Mouse (Mus musculus): ENCODE measurements at regions not wholly inside any gene's neighbourhood (a gene's known extent, or its start where the extent isn't known, plus 50 kb on each side); places are given as distances from the start of the nearest gene placed in this dataset.

DNA sequence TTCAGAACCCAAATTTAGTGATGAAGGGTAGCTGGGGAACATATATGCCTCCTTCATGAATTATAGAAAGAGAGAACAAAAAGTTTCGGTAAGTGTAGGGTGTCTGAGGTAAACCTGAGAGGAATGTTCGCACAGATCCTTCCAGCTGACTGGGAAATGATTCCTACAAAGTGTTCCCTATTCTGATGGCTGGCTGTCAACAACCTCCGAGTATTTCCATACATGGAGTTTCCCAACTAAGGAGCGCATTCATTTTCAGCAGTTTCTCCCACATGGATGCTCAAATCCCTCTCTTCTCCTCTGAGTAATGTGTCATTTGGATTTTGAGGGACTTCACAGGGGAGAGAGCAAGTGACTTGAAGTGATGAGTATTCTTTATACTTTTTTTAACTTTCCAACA lies 413.9 kb upstream of the Atp2b1 start:
- no peaks in the 10 kb centered on the region for H3K4me1 ChIP-seq (ENCODE audit: insufficient read depth)
- no peaks in the 10 kb centered on the region for H3K36me3 ChIP-seq (ENCODE audit: insufficient read depth)
- TF ChIP-seq CTCF (IDR thresholded peaks at IDR 0.05; ENCODE audit: low read depth) = no peak
- 83% methylated on average over 4 of the region's 4 CpGs for WGBS
- no peak overlapping the region for H3K27ac ChIP-seq (ENCODE audit: low read depth, low read length)
- no peaks in the 10 kb centered on the region for H3K9me3 ChIP-seq (ENCODE audit: low read length)
- no peak overlapping the region for H3K4me3 ChIP-seq (ENCODE audit: low read depth, low read length)
- ATAC-seq = no peak
- no peak overlapping the region for H3K4me2 ChIP-seq (ENCODE audit: low read depth)
- no peak overlapping the region for H3K9ac ChIP-seq
- DNase-seq = no peak
- no peaks in the 10 kb centered on the region for H3K27me3 ChIP-seq (ENCODE audit: insufficient read depth, low read length)

DNA sequence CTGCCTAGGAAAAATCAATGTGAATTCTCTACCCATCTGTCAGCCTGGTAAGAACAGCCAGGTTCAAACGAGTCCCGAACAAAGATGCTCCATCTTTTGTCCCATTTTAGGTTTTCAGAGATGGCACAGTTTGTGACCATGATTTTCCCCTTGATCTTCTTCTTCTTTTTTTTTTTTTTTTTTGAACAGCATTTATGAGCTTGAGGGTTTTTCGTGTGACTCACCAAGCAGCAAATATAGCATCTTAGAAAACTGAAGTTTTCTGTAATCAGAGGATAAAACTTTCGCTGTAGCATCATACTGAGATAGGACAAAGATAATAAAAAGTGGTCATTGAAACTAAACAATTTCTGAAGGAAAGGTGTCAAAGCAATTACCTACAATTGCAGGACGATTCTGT lies 412.6 kb upstream of the Atp2b1 start:
- H3K27ac ChIP-seq (ENCODE audit: low read depth, low read length) = no peak overlapping the region
- no peaks in the 10 kb centered on the region for H3K36me3 ChIP-seq (ENCODE audit: insufficient read depth)
- DNase-seq = no peak
- H3K9ac ChIP-seq = no peak overlapping the region
- no peak overlapping the region for H3K4me3 ChIP-seq (ENCODE audit: low read depth, low read length)
- no peaks in the 10 kb centered on the region for H3K4me1 ChIP-seq (ENCODE audit: insufficient read depth)
- H3K27me3 ChIP-seq (ENCODE audit: insufficient read depth, low read length) = no peaks in the 10 kb centered on the region
- no peak for TF ChIP-seq CTCF (IDR thresholded peaks at IDR 0.05; ENCODE audit: low read depth)
- no peak for ATAC-seq
- no peak overlapping the region for H3K4me2 ChIP-seq (ENCODE audit: low read depth)
- no peaks in the 10 kb centered on the region for H3K9me3 ChIP-seq (ENCODE audit: low read length)
- 68% methylated on average over 5 of the region's 5 CpGs for WGBS

- DNase-seq (no peak), ATAC-seq (no peak)
- no peak overlapping the region for H3K27ac ChIP-seq (ENCODE audit: low read depth, low read length)
- H3K9ac ChIP-seq = no peak overlapping the region
- H3K27me3 ChIP-seq (ENCODE audit: insufficient read depth, low read length) = no peaks in the 10 kb centered on the region
- 95% methylated on average over 3 of the region's 3 CpGs for WGBS
- no peaks in the 10 kb centered on the region for H3K4me1 ChIP-seq (ENCODE audit: insufficient read depth)
- no peaks in the 10 kb centered on the region for H3K9me3 ChIP-seq (ENCODE audit: low read length)
- H3K36me3 ChIP-seq (ENCODE audit: insufficient read depth) = no peaks in the 10 kb centered on the region
- no peak overlapping the region for H3K4me3 ChIP-seq (ENCODE audit: low read depth, low read length)
- no peak overlapping the region for H3K4me2 ChIP-seq (ENCODE audit: low read depth)
- TF ChIP-seq CTCF (IDR thresholded peaks at IDR 0.05; ENCODE audit: low read depth) = no peak
Observed at GRCm38 (mm10) chr10:98504524-98504923, 409.7 kb upstream of the Atp2b1 start.

DNA sequence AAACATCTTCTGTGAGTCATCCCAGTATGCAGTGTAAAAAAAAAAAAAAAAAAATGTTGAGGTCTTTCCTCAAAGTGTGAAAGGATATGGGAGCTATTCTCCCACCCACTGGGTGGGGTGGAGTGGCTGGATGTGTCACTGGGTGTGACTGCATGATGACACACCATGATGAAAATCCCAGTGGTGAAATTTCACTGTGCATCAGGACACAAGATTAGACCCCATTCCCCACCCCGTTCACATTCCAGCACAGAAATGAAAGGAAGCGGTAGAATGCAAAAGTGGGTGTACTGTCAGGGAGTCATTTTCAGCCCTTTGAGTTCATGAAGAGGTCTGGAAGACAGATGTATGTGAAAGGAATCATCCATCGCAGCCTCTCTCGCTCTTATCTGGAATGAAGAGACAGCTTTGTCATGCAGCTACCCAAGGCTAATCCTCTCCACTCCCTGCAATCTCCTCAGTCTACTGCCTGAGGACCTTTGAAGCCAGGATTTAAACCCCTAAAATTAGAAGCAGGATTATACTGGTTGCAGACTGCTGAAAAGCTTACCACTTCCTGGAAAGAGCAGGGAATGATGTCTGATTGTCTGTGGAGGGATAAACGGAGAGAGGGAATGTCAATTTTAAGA lies 405.6 kb upstream of the Atp2b1 start:
- H3K9ac ChIP-seq = no peak overlapping the region
- H3K36me3 ChIP-seq (ENCODE audit: insufficient read depth) = no peaks in the 10 kb centered on the region
- ATAC-seq (no peak), DNase-seq (no peak)
- H3K27me3 ChIP-seq (ENCODE audit: insufficient read depth, low read length) = no peaks in the 10 kb centered on the region
- no peak for TF ChIP-seq CTCF (IDR thresholded peaks at IDR 0.05; ENCODE audit: low read depth)
- H3K4me1 ChIP-seq (ENCODE audit: insufficient read depth) = no peaks in the 10 kb centered on the region
- no peak overlapping the region for H3K4me2 ChIP-seq (ENCODE audit: low read depth)
- no peak overlapping the region for H3K4me3 ChIP-seq (ENCODE audit: low read depth, low read length)
- no peaks in the 10 kb centered on the region for H3K9me3 ChIP-seq (ENCODE audit: low read length)
- WGBS = 52% methylated on average over 5 of the region's 5 CpGs
- no peak overlapping the region for H3K27ac ChIP-seq (ENCODE audit: low read depth, low read length)

DNA sequence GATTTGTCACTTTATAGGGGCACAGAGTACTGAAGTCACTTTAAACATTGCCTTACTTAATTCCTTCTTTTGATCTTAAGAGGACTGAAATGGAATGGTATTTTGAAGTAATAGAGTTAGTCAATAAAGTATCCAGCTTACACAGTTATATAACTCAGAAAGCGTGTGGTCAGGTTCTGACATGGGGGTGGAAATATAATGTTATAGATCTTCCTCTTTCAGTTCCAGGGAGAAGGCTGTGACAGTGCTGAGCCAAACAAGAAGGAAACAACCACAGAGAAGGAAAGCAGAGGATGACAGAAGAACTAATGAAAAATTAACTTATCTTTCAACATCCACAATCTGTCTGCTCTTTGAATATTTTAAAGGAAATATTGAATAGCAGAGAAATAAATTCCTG lies 399.4 kb upstream of the Atp2b1 start:
- Histone ChIP-seq H3K4me2 (ENCODE audit: low read depth) (no peak overlapping the region), H3K4me3 (ENCODE audit: low read depth, low read length) (no peak overlapping the region), H3K27me3 (ENCODE audit: insufficient read depth, low read length) (no peaks in the 10 kb centered on the region), H3K9me3 (ENCODE audit: low read length) (no peaks in the 10 kb centered on the region), H3K27ac (ENCODE audit: low read depth, low read length) (no peak overlapping the region), H3K4me1 (ENCODE audit: insufficient read depth) (no peaks in the 10 kb centered on the region), H3K36me3 (ENCODE audit: insufficient read depth) (no peaks in the 10 kb centered on the region), H3K9ac (no peak overlapping the region)
- WGBS = 88% methylated on average over 1 of the region's 1 CpGs
- no peak for TF ChIP-seq CTCF (IDR thresholded peaks at IDR 0.05; ENCODE audit: low read depth)
- ATAC-seq (no peak), DNase-seq (no peak)

- 88% methylated on average over 2 of the region's 2 CpGs for WGBS
- H3K4me2 ChIP-seq (ENCODE audit: low read depth) = no peak overlapping the region
- no peaks in the 10 kb centered on the region for H3K27me3 ChIP-seq (ENCODE audit: insufficient read depth, low read length)
- TF ChIP-seq CTCF (IDR thresholded peaks at IDR 0.05; ENCODE audit: low read depth) = no peak
- no peaks in the 10 kb centered on the region for H3K9me3 ChIP-seq (ENCODE audit: low read length)
- H3K36me3 ChIP-seq (ENCODE audit: insufficient read depth) = no peaks in the 10 kb centered on the region
- ATAC-seq = no peak
- no peak overlapping the region for H3K9ac ChIP-seq
- no peaks in the 10 kb centered on the region for H3K4me1 ChIP-seq (ENCODE audit: insufficient read depth)
- DNase-seq = no peak
- H3K4me3 ChIP-seq (ENCODE audit: low read depth, low read length) = no peak overlapping the region
- no peak overlapping the region for H3K27ac ChIP-seq (ENCODE audit: low read depth, low read length)
Observed at GRCm38 (mm10) chr10:98517609-98518008, 396.6 kb upstream of the Atp2b1 start.

DNA sequence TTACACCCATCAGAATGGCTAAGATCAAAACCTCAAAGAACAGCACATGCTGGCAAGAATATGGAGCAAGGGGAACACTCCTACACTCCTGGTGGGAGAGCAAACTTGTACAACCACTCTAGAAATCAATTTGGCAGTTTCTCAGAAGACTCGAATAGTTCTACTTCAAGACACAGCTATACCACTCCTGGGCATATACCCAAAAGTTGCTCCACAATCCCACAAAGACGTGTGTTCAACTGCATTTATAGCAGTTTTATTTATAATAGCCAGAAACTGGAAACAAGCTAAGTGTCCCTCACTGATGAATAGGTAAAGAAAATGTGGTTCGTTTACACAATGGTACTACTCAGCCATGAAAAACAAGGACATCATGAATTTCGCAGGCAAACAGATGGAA lies 384.6 kb upstream of the Atp2b1 start:
- TF ChIP-seq CTCF (IDR thresholded peaks at IDR 0.05; ENCODE audit: low read depth) = no peak
- no peak overlapping the region for H3K4me3 ChIP-seq (ENCODE audit: low read depth, low read length)
- WGBS = 45% methylated on average over 4 of the region's 4 CpGs
- no peak for ATAC-seq
- H3K27me3 ChIP-seq (ENCODE audit: insufficient read depth, low read length) = no peaks in the 10 kb centered on the region
- no peak for DNase-seq
- no peak overlapping the region for H3K4me2 ChIP-seq (ENCODE audit: low read depth)
- no peak overlapping the region for H3K27ac ChIP-seq (ENCODE audit: low read depth, low read length)
- H3K9me3 ChIP-seq (ENCODE audit: low read length) = no peaks in the 10 kb centered on the region
- H3K4me1 ChIP-seq (ENCODE audit: insufficient read depth) = no peaks in the 10 kb centered on the region
- H3K9ac ChIP-seq = no peak overlapping the region
- no peaks in the 10 kb centered on the region for H3K36me3 ChIP-seq (ENCODE audit: insufficient read depth)

All from forebrain, postnatal 0 days (tissue).